Mouse (Mus musculus) midbrain, embryonic 16.5 days (tissue): ENCODE data around the gene Asns. TPM values are rescaled to one million over a fixed set of nuclear protein-coding genes. Genes with fewer than 3 reads are reported as not detected.
A peak's percentile ranks its signal among the peaks of the same experiment; 100 is the strongest.
"Not testable (repeated sequence)": the region's sequence is repeated elsewhere in the genome, so short reads cannot be mapped to it uniquely, and the experiment has no call there.

Experiments used
- ATAC-seq: fragments of 200-750 bp; cut with Nextera tagmentation; 2 replicates; pipeline ENCODE4 v1.8.0; 2017; ENCODE audit warnings: moderate TSS enrichment
- H3K27ac ChIP-seq: fragments of 300-500 bp; sonication (generic); 2 replicates; pipeline ENCODE4 v1.5.1; 2014; ENCODE audit warnings: mild to moderate bottlenecking, low read length, mixed read lengths
- H3K27me3 ChIP-seq: fragments of 300-500 bp; sonication (generic); 2 replicates; pipeline ENCODE4 v1.6.1; 2014; ENCODE audit warnings: low read depth, low read length, mixed read lengths; ENCODE audit not compliant: control insufficient read depth, insufficient read depth
- H3K36me3 ChIP-seq: fragments of 300-500 bp; sonication (generic); 2 replicates; pipeline ENCODE4 v1.6.1; 2014; ENCODE audit warnings: mild to moderate bottlenecking, low read length, moderate library complexity, mixed read lengths; ENCODE audit not compliant: control insufficient read depth, insufficient read depth
- H3K4me1 ChIP-seq: fragments of 300-500 bp; sonication (generic); 2 replicates; pipeline ENCODE4 v1.6.1; 2014; ENCODE audit warnings: mild to moderate bottlenecking, low read length, mixed read lengths; ENCODE audit not compliant: control insufficient read depth, insufficient read depth
- H3K4me2 ChIP-seq: fragments of 300-500 bp; sonication (generic); 2 replicates; pipeline ENCODE4 v1.6.1; 2014; ENCODE audit warnings: mild to moderate bottlenecking, low read length, mixed read lengths
- H3K4me3 ChIP-seq: fragments of 300-500 bp; sonication (generic); 2 replicates; pipeline ENCODE4 v1.5.1; 2014; ENCODE audit warnings: low read depth, mild to moderate bottlenecking, low read length, moderate library complexity, mixed read lengths
- H3K9ac ChIP-seq: fragments of 300-500 bp; sonication (generic); 2 replicates; pipeline ENCODE4 v1.6.1; 2014; ENCODE audit warnings: low read depth, low read length, mixed read lengths
- H3K9me3 ChIP-seq: fragments of 300-500 bp; sonication (generic); replicated peaks from 2 replicates; pipeline ENCODE4 v1.6.1; 2014; ENCODE audit warnings: mild to moderate bottlenecking, low read length, mixed read lengths; ENCODE audit not compliant: control insufficient read depth, poor library complexity, severe bottlenecking
- WGBS: fragments of 180-500 bp; shearing (Covaris S2); extraction: QIAGEN DNeasy Blood & Tissue Kit; methylation state at CpG from one replicate; pipeline ENCODE4 v1.1.7; 2014; 5-methylcytosine and 5-hydroxymethylcytosine counted together
- polyA plus RNA-seq: library from polyadenylated mRNA; unstranded; fragments of >200 nt; fragmentation: Nextera tagmentation; extraction: Ambion mirVana; gene quantifications from 2 replicates; pipeline ENCODE4 v1.2.1, GENCODE M21; 2015

The Asns gene
- polyA plus RNA-seq, 1 experiment from 2014 or later: 114 TPM

- WGBS: 88% methylated on average over 5 of the region's 5 CpGs
- Histone ChIP-seq H3K9ac (no peak overlapping the region), H3K4me1 (no peaks in the 10 kb centered on the region), H3K4me2 (no peak overlapping the region), H3K9me3 (no peaks in the 10 kb centered on the region), H3K27me3 (no peaks in the 10 kb centered on the region), H3K36me3 (peaks cover 2% of the 10 kb centered on the region; the same call in 1 of the 2 replicates), H3K4me3 (no peak overlapping the region), H3K27ac (no peak overlapping the region)
- no peak for ATAC-seq
These were observed 24.7 kb downstream of the Asns start for GRCm38 (mm10) chr6:7668332-7668731.

GRCm38 (mm10) chr6:7665902-7666301 lies 27.2 kb downstream of the Asns start:
- not testable (repeated sequence) for ATAC-seq, H3K36me3 ChIP-seq
- 98% methylated on average over 3 of the region's 4 CpGs for WGBS

GRCm38 (mm10) chr6:7661455-7661854 lies 31.6 kb downstream of the Asns start:
- no peaks in the 10 kb centered on the region for H3K36me3 ChIP-seq
- H3K9ac ChIP-seq: no peak overlapping the region
- no peaks in the 10 kb centered on the region; the same call in 1 of the 2 replicates for H3K9me3 ChIP-seq
- H3K4me2 ChIP-seq: no peak overlapping the region
- no peak overlapping the region for H3K27ac ChIP-seq
- WGBS: 80% methylated on average over 4 of the region's 4 CpGs
- no peaks in the 10 kb centered on the region for H3K27me3 ChIP-seq
- ATAC-seq: no peak
- no peaks in the 10 kb centered on the region for H3K4me1 ChIP-seq
- H3K4me3 ChIP-seq: no peak overlapping the region

More at GRCm38 (mm10) chr6:7665902-7666301, 27.2 kb downstream of the Asns start:
- not testable (repeated sequence) for H3K9me3 ChIP-seq, H3K4me1 ChIP-seq, H3K27ac ChIP-seq, H3K27me3 ChIP-seq, H3K9ac ChIP-seq, H3K4me3 ChIP-seq, H3K4me2 ChIP-seq

- H3K4me1 ChIP-seq: no peaks in the 10 kb centered on the region
- H3K9me3 ChIP-seq: no peaks in the 10 kb centered on the region; the same call in 1 of the 2 replicates
- no peak overlapping the region for H3K9ac ChIP-seq
- H3K36me3 ChIP-seq: no peaks in the 10 kb centered on the region
- 66% methylated on average over 5 of the region's 5 CpGs for WGBS
- H3K27me3 ChIP-seq: no peaks in the 10 kb centered on the region
- ATAC-seq: peak; percentile 54; the same call in 1 of the 2 replicates
- no peak overlapping the region for H3K27ac ChIP-seq
- H3K4me3 ChIP-seq: no peak overlapping the region
- no peak overlapping the region for H3K4me2 ChIP-seq
These were observed 32.5 kb downstream of the Asns start for GRCm38 (mm10) chr6:7660377-7661080.

- ATAC-seq: no peak
- no peaks in the 10 kb centered on the region for H3K27me3 ChIP-seq
- H3K9ac ChIP-seq: no peak overlapping the region
- no peaks in the 10 kb centered on the region for H3K4me1 ChIP-seq
- no peak overlapping the region for H3K27ac ChIP-seq
- no peaks in the 10 kb centered on the region; the same call in 1 of the 2 replicates for H3K9me3 ChIP-seq
- H3K36me3 ChIP-seq: no peaks in the 10 kb centered on the region
- H3K4me2 ChIP-seq: no peak overlapping the region
- WGBS: 88% methylated on average over 1 of the region's 1 CpGs
- H3K4me3 ChIP-seq: no peak overlapping the region
These were observed 36.5 kb downstream of the Asns start for GRCm38 (mm10) chr6:7656601-7657000.

GRCm38 (mm10) chr6:7648458-7648857 lies 44.6 kb downstream of the Asns start:
- no peaks in the 10 kb centered on the region for H3K27me3 ChIP-seq
- H3K4me2 ChIP-seq: no peak overlapping the region
- no peak overlapping the region for H3K4me3 ChIP-seq
- no peaks in the 10 kb centered on the region for H3K4me1 ChIP-seq
- ATAC-seq: no peak
- no peak overlapping the region for H3K27ac ChIP-seq
- H3K36me3 ChIP-seq: no peaks in the 10 kb centered on the region
- no peaks in the 10 kb centered on the region for H3K9me3 ChIP-seq
- H3K9ac ChIP-seq: no peak overlapping the region

Other genes starting within 250 kb of the Asns start
- gene Tac1, start 138.4 kb downstream of the Asns start, polyA plus RNA-seq: 126 and 137 TPM in 2 replicates
- gene C1galt1, start 151.6 kb upstream of the Asns start, polyA plus RNA-seq: 1.6 and 1.7 TPM in 2 replicates